Mouse (Mus musculus) midbrain, embryonic 14.5 days (tissue): ENCODE measurements around the gene Ube2o. TPM values are rescaled to one million over a fixed set of nuclear protein-coding genes. Genes with fewer than 3 reads are reported as not detected.

Experiments used
- ATAC-seq: fragments of 200-750 bp; cut with Nextera tagmentation; 2 replicates; pipeline ENCODE4 v1.8.0; 2017; ENCODE audit warnings: moderate number of reproducible peaks, moderate library complexity; ENCODE audit not compliant: low FRiP score, low TSS enrichment
- DNase-seq: peaks from one replicate; pipeline ENCODE4 v3.0.0-alpha.2; 2015
- H3K27ac ChIP-seq: fragments of 300-500 bp; sonication (generic); replicated peaks from 2 replicates; pipeline ENCODE4 v1.5.1; 2014; ENCODE audit warnings: mild to moderate bottlenecking, low read depth, low read length, moderate library complexity
- H3K27me3 ChIP-seq: fragments of 300-500 bp; sonication (generic); 2 replicates; pipeline ENCODE4 v1.6.1; 2014; ENCODE audit warnings: low read length, control low read depth, mixed read lengths; ENCODE audit not compliant: control insufficient read depth, insufficient read depth
- H3K36me3 ChIP-seq: fragments of 300-500 bp; sonication (generic); 2 replicates; pipeline ENCODE4 v1.6.1; 2014; ENCODE audit warnings: low read length, control low read depth; ENCODE audit not compliant: control insufficient read depth, insufficient read depth
- H3K4me1 ChIP-seq: fragments of 300-500 bp; sonication (generic); 2 replicates; pipeline ENCODE4 v1.6.1; 2014; ENCODE audit warnings: mild to moderate bottlenecking, antibody characterized with exemption, low read length, control low read depth; ENCODE audit not compliant: control insufficient read depth, insufficient read depth
- H3K4me2 ChIP-seq: fragments of 300-500 bp; sonication (generic); 2 replicates; pipeline ENCODE4 v1.6.1; 2014; ENCODE audit warnings: mild to moderate bottlenecking, low read length, moderate library complexity
- H3K4me3 ChIP-seq: fragments of 300-500 bp; sonication (generic); replicated peaks from 2 replicates; pipeline ENCODE4 v1.5.1; 2014; ENCODE audit warnings: low read depth, low read length
- H3K9ac ChIP-seq: fragments of 300-500 bp; sonication (generic); replicated peaks from 2 replicates; pipeline ENCODE4 v1.6.1; 2014; ENCODE audit warnings: mild to moderate bottlenecking, low read length, moderate library complexity
- H3K9me3 ChIP-seq: fragments of 300-500 bp; sonication (generic); 2 replicates; pipeline ENCODE4 v1.6.1; 2016; ENCODE audit warnings: low read length, control low read depth, mixed read lengths; ENCODE audit not compliant: control insufficient read depth
- WGBS: fragments of 180-500 bp; shearing (Covaris S2); extraction: QIAGEN DNeasy Blood & Tissue Kit; methylation state at CpG from one replicate; pipeline ENCODE4 v1.1.7; 2014; 5-methylcytosine and 5-hydroxymethylcytosine counted together
- polyA plus RNA-seq: library from polyadenylated mRNA; unstranded; fragments of >200 nt; fragmentation: Nextera tagmentation; extraction: Ambion mirVana; gene quantifications from 2 replicates; pipeline ENCODE4 v1.2.1, GENCODE M21; 2014

The Ube2o gene
- polyA plus RNA-seq, 1 experiment from 2014 or later, result 26.9 TPM

- H3K9ac ChIP-seq, result no peak overlapping the region
- no peak for DNase-seq
- H3K9me3 ChIP-seq, result no peaks in the 10 kb centered on the region
- H3K4me3 ChIP-seq, result no peak overlapping the region
- H3K27ac ChIP-seq, result no peak overlapping the region
- WGBS, result 77% methylated on average over 7 of the region's 7 CpGs
- H3K27me3 ChIP-seq, result no peaks in the 10 kb centered on the region
- no peaks in the 10 kb centered on the region for H3K4me1 ChIP-seq
- no peak overlapping the region for H3K4me2 ChIP-seq
- no peak for ATAC-seq
- no peaks in the 10 kb centered on the region for H3K36me3 ChIP-seq
Measured at GRCm38 (mm10) chr11:116511301-116511868, 69.9 kb downstream of the Ube2o start.

- no peak overlapping the region for H3K9ac ChIP-seq
- no peak for DNase-seq
- H3K27ac ChIP-seq, result no peak overlapping the region
- H3K4me1 ChIP-seq, result no peaks in the 10 kb centered on the region
- no peak for ATAC-seq
- no peak overlapping the region for H3K4me3 ChIP-seq
- no peaks in the 10 kb centered on the region for H3K36me3 ChIP-seq
- no peaks in the 10 kb centered on the region for H3K27me3 ChIP-seq
- WGBS, result 67% methylated on average over 2 of the region's 2 CpGs
- no peak overlapping the region for H3K4me2 ChIP-seq
- H3K9me3 ChIP-seq, result no peaks in the 10 kb centered on the region
Measured at GRCm38 (mm10) chr11:116508689-116509088, 72.6 kb downstream of the Ube2o start.

GRCm38 (mm10) chr11:116506151-116506875 lies 74.9 kb downstream of the Ube2o start:
- ATAC-seq, result no peak
- Histone ChIP-seq H3K9ac (no peak overlapping the region), H3K4me2 (no peak overlapping the region), H3K4me3 (no peak overlapping the region), H3K27me3 (no peaks in the 10 kb centered on the region), H3K9me3 (no peaks in the 10 kb centered on the region), H3K4me1 (no peaks in the 10 kb centered on the region), H3K27ac (no peak overlapping the region), H3K36me3 (no peaks in the 10 kb centered on the region)
- DNase-seq, result no peak
- 88% methylated on average over 17 of the region's 17 CpGs for WGBS

GRCm38 (mm10) chr11:116505573-116505972 lies 75.7 kb downstream of the Ube2o start:
- DNase-seq (no peak), ATAC-seq (no peak)
- no peak overlapping the region for H3K4me3 ChIP-seq
- H3K4me1 ChIP-seq, result no peaks in the 10 kb centered on the region
- H3K4me2 ChIP-seq, result no peak overlapping the region
- no peaks in the 10 kb centered on the region for H3K9me3 ChIP-seq
- 77% methylated on average over 5 of the region's 5 CpGs for WGBS
- no peak overlapping the region for H3K9ac ChIP-seq
- H3K27me3 ChIP-seq, result no peaks in the 10 kb centered on the region
- H3K36me3 ChIP-seq, result no peaks in the 10 kb centered on the region
- no peak overlapping the region for H3K27ac ChIP-seq

- Histone ChIP-seq H3K36me3 (no peaks in the 10 kb centered on the region), H3K9me3 (no peaks in the 10 kb centered on the region), H3K4me2 (no peak overlapping the region), H3K27me3 (no peaks in the 10 kb centered on the region), H3K4me3 (no peak overlapping the region), H3K4me1 (no peaks in the 10 kb centered on the region), H3K9ac (no peak overlapping the region), H3K27ac (no peak overlapping the region)
- ATAC-seq (no peak), DNase-seq (no peak)
- WGBS, result 91% methylated on average over 17 of the region's 17 CpGs
Measured at GRCm38 (mm10) chr11:116504516-116504915, 76.7 kb downstream of the Ube2o start.

- ATAC-seq, result peak; percentile 20; the same call in 1 of the 2 replicates
- Histone ChIP-seq H3K27me3 (no peaks in the 10 kb centered on the region), H3K4me1 (no peaks in the 10 kb centered on the region), H3K4me2 (no peak overlapping the region), H3K9me3 (no peaks in the 10 kb centered on the region), H3K9ac (no peak overlapping the region), H3K27ac (no peak overlapping the region; the same call in 1 of the 2 replicates), H3K36me3 (no peaks in the 10 kb centered on the region), H3K4me3 (no peak overlapping the region)
- WGBS, result 33% methylated on average over 7 of the region's 7 CpGs
- peak; percentile 85 for DNase-seq
Measured at GRCm38 (mm10) chr11:116501005-116501746, 80.1 kb downstream of the Ube2o start.

GRCm38 (mm10) chr11:116499018-116499417 lies 82.2 kb downstream of the Ube2o start:
- no peak for ATAC-seq
- 42% methylated on average over 6 of the region's 6 CpGs for WGBS
- Histone ChIP-seq H3K36me3 (no peaks in the 10 kb centered on the region), H3K4me2 (peak overlapping the region; percentile 46), H3K9me3 (no peaks in the 10 kb centered on the region), H3K4me1 (0 out of 2 replicates have a peak, but pooled peaks cover 8% of the 10 kb centered on the region), H3K27ac (no peak overlapping the region), H3K9ac (no peak overlapping the region), H3K4me3 (no peak overlapping the region), H3K27me3 (no peaks in the 10 kb centered on the region)
- DNase-seq, result no peak

- Histone ChIP-seq H3K4me1 (0 out of 2 replicates have a peak, but pooled peaks cover 8% of the 10 kb centered on the region), H3K36me3 (no peaks in the 10 kb centered on the region), H3K4me2 (peak overlapping the region; percentile 46), H3K27me3 (no peaks in the 10 kb centered on the region), H3K9ac (no peak overlapping the region), H3K27ac (no peak overlapping the region), H3K4me3 (peak overlapping the region; percentile 12; the same call in 1 of the 2 replicates), H3K9me3 (no peaks in the 10 kb centered on the region)
- 30% methylated on average over 33 of the region's 34 CpGs for WGBS
- no peak for DNase-seq
- ATAC-seq, result no peak
Measured at GRCm38 (mm10) chr11:116498596-116498995, 82.7 kb downstream of the Ube2o start.
